Mouse (Mus musculus) olfactory bulb, adult 2 months (tissue): ENCODE data around the gene Mrpl14.

ENCODE experiments used
- CTCF ChIP-seq: fragments of 200-500 bp; IDR thresholded peaks from 2 replicates; pipeline ENCODE4 v1.5.1; 2012; ENCODE audit warnings: low read depth, mild to moderate bottlenecking, low read length, moderate library complexity; ENCODE audit not compliant: insufficient read depth
- POLR2A ChIP-seq: fragments of 200-500 bp; IDR thresholded peaks from 2 replicates; pipeline ENCODE4 v1.6.1; 2012; ENCODE audit warnings: mild to moderate bottlenecking, low read depth, low read length, moderate library complexity; ENCODE audit not compliant: insufficient read depth

- no peak for TF ChIP-seq POLR2A
- TF ChIP-seq CTCF, result no peak
Observed at GRCm38 (mm10) chr17:45727481-45727880, 41.4 kb downstream of the Mrpl14 start.
